Mouse (Mus musculus): Measurements from ENCODE around the gene Zc3h15. TPM values are rescaled to one million over a fixed set of nuclear protein-coding genes. Genes with fewer than 3 reads are reported as not detected.
"Not testable (repeated sequence)": the region's sequence is repeated elsewhere in the genome, so short reads cannot be mapped to it uniquely, and the experiment has no call there.

Gene Zc3h15
- polyA plus RNA-seq, 1 experiment from 2014 or later, result 191 TPM

DNA sequence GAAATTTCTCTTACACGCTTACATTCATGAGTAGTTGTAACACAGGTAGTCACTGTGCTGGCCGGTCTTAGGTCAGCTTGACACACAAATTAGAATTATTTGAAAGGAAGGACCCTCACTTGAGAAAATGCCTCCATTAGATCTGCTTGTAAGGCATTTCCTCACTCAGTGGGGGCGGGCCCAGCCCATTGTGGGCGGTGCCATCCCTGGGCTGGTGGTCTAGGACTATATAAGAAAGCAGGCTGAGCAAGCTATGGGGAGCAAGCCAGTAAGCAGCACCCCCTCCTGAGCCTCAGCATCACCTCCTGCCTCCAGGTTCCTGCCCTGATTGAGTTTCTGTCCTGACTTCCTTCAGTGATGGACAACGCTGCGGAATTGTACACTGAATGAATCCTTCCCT lies 16.3 kb upstream of the Zc3h15 start:
- no peak overlapping the region for H3K27ac ChIP-seq (ENCODE audit: low read depth, low read length)
- no peaks in the 10 kb centered on the region for H3K9me3 ChIP-seq (ENCODE audit: control insufficient read depth, low read length)
- no peaks in the 10 kb centered on the region for H3K4me1 ChIP-seq (replicated peaks; ENCODE audit: control insufficient read depth, insufficient read depth, low read length)
- 92% methylated on average over 6 of the region's 6 CpGs for WGBS
- H3K9ac ChIP-seq (ENCODE audit: low read depth, low read length), result no peak overlapping the region
- DNase-seq (ENCODE audit: low spot score) (no peak), ATAC-seq (ENCODE audit: low FRiP score) (no peak)
- no peak overlapping the region for H3K4me3 ChIP-seq (ENCODE audit: low read depth, low read length)
- no peak overlapping the region for H3K4me2 ChIP-seq (replicated peaks; ENCODE audit: low read depth, low read length)
- no peaks in the 10 kb centered on the region for H3K36me3 ChIP-seq (ENCODE audit: control insufficient read depth, insufficient read depth, low read length)
- no peaks in the 10 kb centered on the region for H3K27me3 ChIP-seq (ENCODE audit: control insufficient read depth, insufficient read depth, low read length)

DNA sequence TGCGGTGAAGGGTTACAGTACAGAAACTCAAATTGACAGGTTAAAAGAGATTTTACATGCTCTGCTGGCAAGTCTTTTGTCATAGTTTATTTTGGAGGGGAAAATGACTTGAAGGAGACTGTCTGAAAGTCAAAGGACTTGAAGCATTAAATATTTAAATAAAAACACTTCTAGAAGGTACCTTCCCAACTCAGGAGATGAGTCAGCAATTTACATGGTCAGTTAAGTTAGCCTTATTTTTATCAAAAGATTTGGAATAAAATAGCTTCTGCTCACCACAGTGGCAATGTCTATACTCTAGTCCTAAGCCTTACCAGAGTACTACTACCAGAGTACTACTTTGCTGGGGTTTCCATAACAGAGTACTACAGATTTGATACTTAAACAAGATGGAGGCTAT lies 2.2 kb upstream of the Zc3h15 start:
- WGBS, result 97% methylated on average over 1 of the region's 1 CpGs
- H3K9ac ChIP-seq (ENCODE audit: low read depth, low read length), result no peak overlapping the region
- no peaks in the 10 kb centered on the region for H3K9me3 ChIP-seq (ENCODE audit: control insufficient read depth, low read length)
- ATAC-seq (ENCODE audit: low FRiP score) (no peak), DNase-seq (ENCODE audit: low spot score) (no peak)
- no peaks in the 10 kb centered on the region for H3K36me3 ChIP-seq (ENCODE audit: control insufficient read depth, insufficient read depth, low read length)
- H3K27me3 ChIP-seq (ENCODE audit: control insufficient read depth, insufficient read depth, low read length), result no peaks in the 10 kb centered on the region
- no peak overlapping the region for H3K27ac ChIP-seq (ENCODE audit: low read depth, low read length)
- no peak overlapping the region for H3K4me2 ChIP-seq (replicated peaks; ENCODE audit: low read depth, low read length)
- H3K4me3 ChIP-seq (ENCODE audit: low read depth, low read length), result no peak overlapping the region
- no peaks in the 10 kb centered on the region for H3K4me1 ChIP-seq (replicated peaks; ENCODE audit: control insufficient read depth, insufficient read depth, low read length)

DNA sequence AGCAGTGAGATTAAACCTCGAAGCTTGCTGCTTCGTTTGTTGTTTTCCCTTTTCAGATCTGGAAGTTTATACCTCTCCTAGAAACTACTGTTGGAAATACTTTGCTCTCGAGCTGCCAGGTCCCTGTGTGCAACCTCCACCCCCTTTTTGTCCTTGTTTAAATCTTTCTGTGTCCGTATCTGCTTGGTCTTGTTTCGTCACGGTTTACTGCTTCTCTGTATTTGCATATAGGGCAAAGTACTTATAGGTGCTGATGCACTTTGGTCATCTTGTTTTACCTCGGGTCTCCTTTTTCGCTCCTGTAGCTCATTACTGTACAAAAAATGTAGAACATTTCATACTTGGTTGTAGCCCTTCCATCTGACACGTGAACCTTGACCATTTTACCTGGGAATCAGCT lies 4.7 kb downstream of the Zc3h15 start:
- Histone ChIP-seq H3K9ac (ENCODE audit: low read depth, low read length) (no peak overlapping the region), H3K4me3 (ENCODE audit: low read depth, low read length) (no peak overlapping the region), H3K27ac (ENCODE audit: low read depth, low read length) (no peak overlapping the region), H3K9me3 (ENCODE audit: control insufficient read depth, low read length) (no peaks in the 10 kb centered on the region), H3K27me3 (ENCODE audit: control insufficient read depth, insufficient read depth, low read length) (no peaks in the 10 kb centered on the region), H3K36me3 (ENCODE audit: control insufficient read depth, insufficient read depth, low read length) (no peaks in the 10 kb centered on the region), H3K4me2 (replicated peaks; ENCODE audit: low read depth, low read length) (no peak overlapping the region), H3K4me1 (replicated peaks; ENCODE audit: control insufficient read depth, insufficient read depth, low read length) (no peaks in the 10 kb centered on the region)
- 85% methylated on average over 9 of the region's 9 CpGs for WGBS
- DNase-seq (ENCODE audit: low spot score) (no peak), ATAC-seq (ENCODE audit: low FRiP score) (no peak)

GRCm38 (mm10) chr2:83652606-83653005 lies 8.4 kb downstream of the Zc3h15 start:
- H3K4me3 ChIP-seq (ENCODE audit: low read depth, low read length), result no peak overlapping the region
- ATAC-seq (ENCODE audit: low FRiP score) (no peak), DNase-seq (ENCODE audit: low spot score) (no peak)
- H3K27me3 ChIP-seq (ENCODE audit: control insufficient read depth, insufficient read depth, low read length), result no peaks in the 10 kb centered on the region
- H3K4me2 ChIP-seq (replicated peaks; ENCODE audit: low read depth, low read length), result no peak overlapping the region
- no peak overlapping the region for H3K9ac ChIP-seq (ENCODE audit: low read depth, low read length)
- H3K4me1 ChIP-seq (replicated peaks; ENCODE audit: control insufficient read depth, insufficient read depth, low read length), result no peaks in the 10 kb centered on the region
- no peak overlapping the region for H3K27ac ChIP-seq (ENCODE audit: low read depth, low read length)
- no peaks in the 10 kb centered on the region for H3K36me3 ChIP-seq (ENCODE audit: control insufficient read depth, insufficient read depth, low read length)
- no peaks in the 10 kb centered on the region for H3K9me3 ChIP-seq (ENCODE audit: control insufficient read depth, low read length)

DNA sequence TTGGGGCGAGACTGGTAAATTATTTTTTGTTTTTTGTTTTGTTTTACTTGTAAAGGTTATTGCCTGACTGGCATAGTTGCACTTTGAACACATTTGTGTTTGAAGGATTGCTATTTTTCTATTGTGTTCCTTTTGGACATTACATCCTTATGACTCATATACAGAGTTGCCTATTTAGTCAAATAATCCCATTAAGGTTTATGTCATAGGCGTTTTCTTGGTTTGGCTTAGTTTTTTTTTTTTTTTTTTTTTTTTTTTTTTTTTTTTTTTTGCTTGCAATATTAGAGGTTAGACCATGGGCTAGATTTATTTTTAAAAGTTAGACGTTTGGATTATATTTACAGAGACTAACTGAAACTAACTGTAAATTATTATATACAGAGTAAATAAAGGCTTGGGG lies 15.0 kb downstream of the Zc3h15 start:
- no peak overlapping the region for H3K9ac ChIP-seq (ENCODE audit: low read depth, low read length)
- H3K27me3 ChIP-seq (ENCODE audit: control insufficient read depth, insufficient read depth, low read length), result no peaks in the 10 kb centered on the region
- H3K4me3 ChIP-seq (ENCODE audit: low read depth, low read length), result no peak overlapping the region
- no peaks in the 10 kb centered on the region for H3K36me3 ChIP-seq (ENCODE audit: control insufficient read depth, insufficient read depth, low read length)
- no peak overlapping the region for H3K4me2 ChIP-seq (replicated peaks; ENCODE audit: low read depth, low read length)
- 90% methylated on average over 3 of the region's 3 CpGs for WGBS
- no peak overlapping the region for H3K27ac ChIP-seq (ENCODE audit: low read depth, low read length)
- DNase-seq (ENCODE audit: low spot score), result no peak
- ATAC-seq (ENCODE audit: low FRiP score), result no peak
- H3K4me1 ChIP-seq (replicated peaks; ENCODE audit: control insufficient read depth, insufficient read depth, low read length), result no peaks in the 10 kb centered on the region
- H3K9me3 ChIP-seq (ENCODE audit: control insufficient read depth, low read length), result no peaks in the 10 kb centered on the region

- H3K27me3 ChIP-seq (ENCODE audit: control insufficient read depth, insufficient read depth, low read length), result no peaks in the 10 kb centered on the region
- no peak overlapping the region for H3K4me3 ChIP-seq (ENCODE audit: low read depth, low read length)
- no peak overlapping the region for H3K4me2 ChIP-seq (replicated peaks; ENCODE audit: low read depth, low read length)
- DNase-seq (ENCODE audit: low spot score) (no peak), ATAC-seq (ENCODE audit: low FRiP score) (no peak)
- WGBS, result 100% methylated on average over 1 of the region's 1 CpGs
- no peaks in the 10 kb centered on the region for H3K36me3 ChIP-seq (ENCODE audit: control insufficient read depth, insufficient read depth, low read length)
- H3K4me1 ChIP-seq (replicated peaks; ENCODE audit: control insufficient read depth, insufficient read depth, low read length), result no peaks in the 10 kb centered on the region
- no peaks in the 10 kb centered on the region for H3K9me3 ChIP-seq (ENCODE audit: control insufficient read depth, low read length)
- H3K9ac ChIP-seq (ENCODE audit: low read depth, low read length), result no peak overlapping the region
- H3K27ac ChIP-seq (ENCODE audit: low read depth, low read length), result no peak overlapping the region
These were observed 15.9 kb downstream of the Zc3h15 start for GRCm38 (mm10) chr2:83660114-83660513.

- H3K36me3 ChIP-seq (ENCODE audit: control insufficient read depth, insufficient read depth, low read length), result no peaks in the 10 kb centered on the region
- 97% methylated on average over 6 of the region's 6 CpGs for WGBS
- DNase-seq (ENCODE audit: low spot score), result no peak
- ATAC-seq (ENCODE audit: low FRiP score), result no peak
- H3K27ac ChIP-seq (ENCODE audit: low read depth, low read length), result no peak overlapping the region
- no peak overlapping the region for H3K4me2 ChIP-seq (replicated peaks; ENCODE audit: low read depth, low read length)
- no peaks in the 10 kb centered on the region for H3K9me3 ChIP-seq (ENCODE audit: control insufficient read depth, low read length)
- H3K9ac ChIP-seq (ENCODE audit: low read depth, low read length), result no peak overlapping the region
- H3K4me1 ChIP-seq (replicated peaks; ENCODE audit: control insufficient read depth, insufficient read depth, low read length), result no peaks in the 10 kb centered on the region
- H3K4me3 ChIP-seq (ENCODE audit: low read depth, low read length), result no peak overlapping the region
- H3K27me3 ChIP-seq (ENCODE audit: control insufficient read depth, insufficient read depth, low read length), result no peaks in the 10 kb centered on the region
These were observed 17.1 kb downstream of the Zc3h15 start for GRCm38 (mm10) chr2:83661351-83661750.

DNA sequence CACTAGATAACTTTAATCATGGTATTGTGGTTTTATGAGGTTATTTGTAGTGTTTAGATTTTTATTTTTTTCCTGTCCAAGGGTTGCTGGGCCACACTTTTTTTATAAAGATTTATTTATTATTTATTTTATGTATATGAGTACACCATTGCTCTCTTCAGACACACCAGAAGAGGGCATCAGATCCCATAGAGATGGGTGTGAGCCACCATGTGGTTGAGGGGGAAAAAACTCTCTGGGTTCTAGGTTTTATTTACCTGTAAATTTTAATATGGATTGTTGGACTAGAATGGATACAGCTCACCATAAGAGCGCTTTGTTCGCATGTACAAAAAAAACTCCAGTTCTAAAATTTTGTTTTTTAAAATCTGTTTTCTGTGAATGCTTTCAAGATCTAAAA lies 20.8 kb downstream of the Zc3h15 start:
- H3K27ac ChIP-seq (ENCODE audit: low read depth, low read length); DNase-seq (ENCODE audit: low spot score); H3K4me2 ChIP-seq (replicated peaks; ENCODE audit: low read depth, low read length); H3K4me3 ChIP-seq (ENCODE audit: low read depth, low read length); H3K9me3 ChIP-seq (ENCODE audit: control insufficient read depth, low read length); H3K36me3 ChIP-seq (ENCODE audit: control insufficient read depth, insufficient read depth, low read length); H3K9ac ChIP-seq (ENCODE audit: low read depth, low read length); H3K27me3 ChIP-seq (ENCODE audit: control insufficient read depth, insufficient read depth, low read length); H3K4me1 ChIP-seq (replicated peaks; ENCODE audit: control insufficient read depth, insufficient read depth, low read length); ATAC-seq (ENCODE audit: low FRiP score): not testable (repeated sequence)
- WGBS, result 97% methylated on average over 2 of the region's 2 CpGs

GRCm38 (mm10) chr2:83667430-83667829 lies 23.2 kb downstream of the Zc3h15 start:
- H3K27ac ChIP-seq (ENCODE audit: low read depth, low read length), result no peak overlapping the region
- H3K36me3 ChIP-seq (ENCODE audit: control insufficient read depth, insufficient read depth, low read length), result no peaks in the 10 kb centered on the region
- no peaks in the 10 kb centered on the region for H3K27me3 ChIP-seq (ENCODE audit: control insufficient read depth, insufficient read depth, low read length)
- H3K4me3 ChIP-seq (ENCODE audit: low read depth, low read length), result no peak overlapping the region
- H3K9ac ChIP-seq (ENCODE audit: low read depth, low read length), result no peak overlapping the region
- 97% methylated on average over 2 of the region's 2 CpGs for WGBS
- no peak overlapping the region for H3K4me2 ChIP-seq (replicated peaks; ENCODE audit: low read depth, low read length)
- H3K4me1 ChIP-seq (replicated peaks; ENCODE audit: control insufficient read depth, insufficient read depth, low read length), result no peaks in the 10 kb centered on the region
- no peak for ATAC-seq (ENCODE audit: low FRiP score)
- H3K9me3 ChIP-seq (ENCODE audit: control insufficient read depth, low read length), result no peaks in the 10 kb centered on the region
- no peak for DNase-seq (ENCODE audit: low spot score)

Data from hindbrain, embryonic 11.5 days (tissue).